Mouse (Mus musculus) hindbrain, embryonic 11.5 days (tissue): ENCODE data around the gene Gm5591. TPM values are rescaled to one million over a fixed set of nuclear protein-coding genes. Genes with fewer than 3 reads are reported as not detected.
"Not testable (repeated sequence)": the region's sequence is repeated elsewhere in the genome, so short reads cannot be mapped to it uniquely, and the experiment has no call there.

Source experiments
- ATAC-seq: fragments of 200-750 bp; cut with Nextera tagmentation; 2 replicates; pipeline ENCODE4 v1.8.0; 2017; ENCODE audit warnings: mild to moderate bottlenecking, moderate TSS enrichment, moderate library complexity; ENCODE audit not compliant: low FRiP score
- DNase-seq: peaks from one replicate; pipeline ENCODE4 v3.0.0-alpha.2; 2015; ENCODE audit warnings: low spot score
- H3K27ac ChIP-seq: fragments of 300-500 bp; sonication (generic); 2 replicates; pipeline ENCODE4 v1.5.1; 2014; ENCODE audit warnings: mild to moderate bottlenecking, low read depth, low read length
- H3K27me3 ChIP-seq: fragments of 300-500 bp; sonication (generic); 2 replicates; pipeline ENCODE4 v1.6.1; 2014; ENCODE audit warnings: mild to moderate bottlenecking, low read length, moderate library complexity, mixed read lengths; ENCODE audit not compliant: control insufficient read depth, insufficient read depth
- H3K36me3 ChIP-seq: fragments of 300-500 bp; sonication (generic); 2 replicates; pipeline ENCODE4 v1.6.1; 2014; ENCODE audit warnings: mild to moderate bottlenecking, low read length, moderate library complexity, mixed read lengths; ENCODE audit not compliant: control insufficient read depth, insufficient read depth
- H3K4me1 ChIP-seq: fragments of 300-500 bp; sonication (generic); replicated peaks from 2 replicates; pipeline ENCODE4 v1.6.1; 2014; ENCODE audit warnings: low read length, mixed read lengths; ENCODE audit not compliant: control insufficient read depth, insufficient read depth
- H3K4me2 ChIP-seq: fragments of 300-500 bp; sonication (generic); replicated peaks from 2 replicates; pipeline ENCODE4 v1.6.1; 2014; ENCODE audit warnings: mild to moderate bottlenecking, low read depth, low read length
- H3K4me3 ChIP-seq: fragments of 300-500 bp; sonication (generic); 2 replicates; pipeline ENCODE4 v1.5.1; 2014; ENCODE audit warnings: low read depth, low read length
- H3K9ac ChIP-seq: fragments of 300-500 bp; sonication (generic); 2 replicates; pipeline ENCODE4 v1.6.1; 2014; ENCODE audit warnings: low read depth, low read length
- H3K9me3 ChIP-seq: fragments of 300-500 bp; sonication (generic); 2 replicates; pipeline ENCODE4 v1.6.1; 2016; ENCODE audit warnings: low read length; ENCODE audit not compliant: control insufficient read depth
- WGBS: fragments of 180-500 bp; shearing (Covaris S2); extraction: QIAGEN DNeasy Blood & Tissue Kit; methylation state at CpG from one replicate; pipeline ENCODE4 v1.1.7; 2014; 5-methylcytosine and 5-hydroxymethylcytosine counted together
- polyA plus RNA-seq: library from polyadenylated mRNA; unstranded; fragments of >200 nt; fragmentation: Nextera tagmentation; extraction: Ambion mirVana; gene quantifications from 2 replicates; pipeline ENCODE4 v1.2.1, GENCODE M21; 2014

The Gm5591 gene
- not detected in 2 replicates for polyA plus RNA-seq

- H3K4me1 ChIP-seq, ATAC-seq, H3K4me3 ChIP-seq, H3K4me2 ChIP-seq, DNase-seq, H3K27ac ChIP-seq, H3K9ac ChIP-seq, H3K36me3 ChIP-seq, H3K27me3 ChIP-seq, H3K9me3 ChIP-seq: not testable (repeated sequence)
- WGBS: 79% methylated on average over 2 of the region's 2 CpGs
Measured at GRCm38 (mm10) chr7:38528093-38528492, at the start of gene Gm5591. Gene Gm5591, minus strand, starts transcription at chr7:38528193.

- not testable (repeated sequence) for H3K27me3 ChIP-seq, H3K4me1 ChIP-seq, H3K27ac ChIP-seq, H3K36me3 ChIP-seq, H3K9ac ChIP-seq, H3K4me2 ChIP-seq, H3K4me3 ChIP-seq, ATAC-seq, H3K9me3 ChIP-seq, DNase-seq
- WGBS: 80% methylated on average over 1 of the region's 1 CpGs
Measured at GRCm38 (mm10) chr7:38488468-38488867, 39.5 kb downstream of the Gm5591 start.
